12 mouse cellular contexts compared by ENCODE assay signal in genomic region chr12:84750661-84751060, GRCm38 (mm10). TPM values are rescaled to one million over a fixed set of nuclear protein-coding genes. Genes with fewer than 3 reads are reported as not detected.
DNase-seq lines count a peak whose midpoint lies in the region; ATAC-seq and TF ChIP-seq lines count a peak whose summit lies in the region.
"Had no signal": no experiment of that assay in that cellular context is flagged by ENCODE, and none has a peak within 500 bp of the region (broad histone marks: within the 10 kb centered on the region; RNA-seq: fewer than 3 reads in every experiment).

No protein-coding gene starts in this region.

- no peaks in the 10 kb centered on the region for H3K9me3 ChIP-seq in forebrain, embryonic 14.5 days (replicated peaks; ENCODE audit: control insufficient read depth, low read length)
- H3K9me3 ChIP-seq: midbrain, embryonic 12.5 days had no signal

- no peak overlapping the region for H3K9ac ChIP-seq in forebrain, embryonic 14.5 days (ENCODE audit: low read length)
- H3K9ac ChIP-seq: midbrain, embryonic 12.5 days had no signal

- TF ChIP-seq CTCF in lung, adult 2 months (IDR thresholded peaks at IDR 0.05; ENCODE audit: insufficient read depth, low read length): no peak

- 33% methylated on average over 14 of the region's 14 CpGs for WGBS in lung, adult 2 months
- WGBS in forebrain, embryonic 14.5 days: 85% methylated on average over 14 of the region's 14 CpGs

- H3K4me1 ChIP-seq in lung, adult 2 months (ENCODE audit: control insufficient read depth, insufficient read depth, low read length): no peaks in the 10 kb centered on the region
- peaks cover 15% of the 10 kb centered on the region for H3K4me1 ChIP-seq in forebrain, embryonic 14.5 days (ENCODE audit: control insufficient read depth, insufficient read depth, low read length)

- no peak for ATAC-seq in forebrain, embryonic 14.5 days
- ATAC-seq: intestine, embryonic 16.5 days had no signal

- H3K4me3 ChIP-seq in lung, adult 2 months (replicated peaks; ENCODE audit: extremely low read depth, low read depth, low read length): no peak overlapping the region
- no peak overlapping the region for H3K4me3 ChIP-seq in forebrain, embryonic 14.5 days (ENCODE audit: low read depth, low read length)
- H3K4me3 ChIP-seq: midbrain, embryonic 12.5 days had no signal

- DNase-seq in lung, postnatal 10 days: peak; percentile 46
- DNase-seq in lung, adult 2 months: no peak
- peak; percentile 35 for DNase-seq in fibroblast of lung, adult 2 months (ENCODE audit: low read depth)
- peak; percentile 76 for DNase-seq in heart, postnatal 4 days
- peak; percentile 55 to 56 for DNase-seq in thymus, postnatal 10 days (ENCODE audit: low spot score in 2 of 2)
- no peak for DNase-seq in embryo, embryonic 10 days (ENCODE audit: low spot score)
- no peak for DNase-seq in right cerebral cortex, postnatal 25 days
- DNase-seq in forebrain, embryonic 14.5 days (ENCODE audit: low spot score): no peak

- no peak overlapping the region for H3K27ac ChIP-seq in forebrain, embryonic 14.5 days (ENCODE audit: low read depth, low read length)
- H3K27ac ChIP-seq: midbrain, embryonic 12.5 days; stomach, postnatal 0 days had no signal

- no peaks in the 10 kb centered on the region for H3K27me3 ChIP-seq in forebrain, embryonic 14.5 days (replicated peaks; ENCODE audit: control insufficient read depth, insufficient read depth, low read length)

- no peak for TF ChIP-seq POLR2A in lung, adult 2 months (IDR thresholded peaks at IDR 0.05; ENCODE audit: borderline replicate concordance, extremely low read depth, low read depth, low read length)

- peaks cover 1% of the 10 kb centered on the region; the same call in 1 of the 2 replicates for H3K36me3 ChIP-seq in forebrain, embryonic 14.5 days (ENCODE audit: control insufficient read depth, insufficient read depth, low read length)

- no peak overlapping the region for H3K4me2 ChIP-seq in forebrain, embryonic 14.5 days (ENCODE audit: low read length)
- H3K4me2 ChIP-seq: midbrain, embryonic 12.5 days had no signal

RNA-seq across cellular contexts. Expression of gene Npc2, which starts 22.3 kb away (rescaled TPM):
- 572 and 1,005 TPM in 2 replicates for polyA plus RNA-seq in lung, adult 2 months (2012; rRNA removed)
- total RNA-seq in heart, postnatal 4 days (2021): 10 to 100 TPM; 42.6 to 45.3 TPM
- polyA plus RNA-seq in forebrain, embryonic 14.5 days (2014; fragmentation: Nextera tagmentation; extraction: Ambion mirVana): 72.5 and 76.4 TPM in 2 replicates

RNA-seq across cellular contexts. Expression of gene Isca2, which starts 22.4 kb away (rescaled TPM):
- polyA plus RNA-seq in lung, adult 2 months (2012; rRNA removed): 28.0 and 34.2 TPM in 2 replicates
- total RNA-seq in heart, postnatal 4 days (2021): 10 to 100 TPM; 72.9 to 75.3 TPM
- polyA plus RNA-seq in forebrain, embryonic 14.5 days (2014; fragmentation: Nextera tagmentation; extraction: Ambion mirVana): 137 and 163 TPM in 2 replicates

RNA-seq across cellular contexts. Expression of gene Syndig1l, which starts 52.0 kb away (rescaled TPM):
- polyA plus RNA-seq in lung, adult 2 months (2012; rRNA removed): 0.07 TPM in 1 of 2 replicates, not detected in the other
- not detected for total RNA-seq in heart, postnatal 4 days (2021)
- polyA plus RNA-seq in forebrain, embryonic 14.5 days (2014; fragmentation: Nextera tagmentation; extraction: Ambion mirVana): 2.6 and 3.3 TPM in 2 replicates
- total RNA-seq: liver, adult 2 months had no signal
- polyA plus RNA-seq: liver, adult 2 months; stomach, postnatal 0 days had no signal

Comparison
In these comparisons a context has a peak if more than half of its experiments do, and no peak if none do; other contexts are left out.
1. DNase-seq: peak in lung, postnatal 10 days (single experiment), fibroblast of lung, adult 2 months (single experiment), heart, postnatal 4 days (single experiment) and thymus, postnatal 10 days (2 of 2); none in lung, adult 2 months (single experiment), embryo, embryonic 10 days (single experiment), right cerebral cortex, postnatal 25 days (single experiment) and forebrain, embryonic 14.5 days (single experiment).